Mouse (Mus musculus) left cerebral cortex, postnatal 10 days (tissue): ENCODE measurements around the gene Samm50. TPM values are rescaled to one million over a fixed set of nuclear protein-coding genes. Genes with fewer than 3 reads are reported as not detected.

Source experiments
- DNase-seq, 2 experiments: peaks; one replicate each; pipeline ENCODE4 v3.0.0; 2021 to 2022; ENCODE audit warnings: low spot score in 2 of 2, mixed read lengths in 1 of 2; ENCODE audit errors: extremely low spot score in 1 of 2
- intact Hi-C: fragments of 180-260 bp; cut with DNase I; formaldehyde crosslinking; loops from one replicate; pipeline ENCODE4 v1.15.1; 2025
- microRNA-seq: library from miRNA; unstranded; fragments of <30 nt; microRNA quantifications from one replicate; pipeline ENCODE4 v1.2.0, GENCODE M21; 2022
- total RNA-seq, 2 experiments: library from RNA; stranded (reverse); gene quantifications; 2 replicates each; pipeline ENCODE4 v1.2.3; 2021

Samm50 gene
- total RNA-seq, 2 experiments from 2014 or later = 93.8 to 94.3 TPM

- intact Hi-C loops = loop anchor here (2.0 to 5.0 kb wide), 2 partner anchors 187 to 355 kb away; partner anchors contain the start of gene Shisal1
- DNase-seq = peak; percentile 85 to 90
Measured at GRCm38 (mm10) chr15:84260123-84260822, 68.2 kb downstream of the Samm50 start.

- no peak for DNase-seq
- intact Hi-C loops = loop anchor here (5.0 kb wide), 1 partner anchor 185 kb away; the partner anchor contains the start of gene Shisal1
Measured at GRCm38 (mm10) chr15:84262630-84263029, 70.6 kb downstream of the Samm50 start.

- DNase-seq = no peak
- intact Hi-C loops = loop anchor here (5.0 kb wide), 1 partner anchor 184 kb away; the partner anchor contains the start of gene Shisal1
Measured at GRCm38 (mm10) chr15:84263573-84263972, 71.5 kb downstream of the Samm50 start.

- DNase-seq = no peak
- intact Hi-C loops = no loop called here
Measured at GRCm38 (mm10) chr15:84265141-84265540, 73.1 kb downstream of the Samm50 start.

GRCm38 (mm10) chr15:84266290-84266689 is 74.2 kb downstream of the Samm50 start:
- DNase-seq = no peak
- intact Hi-C loops = no loop called here

Small RNAs within 50 kb of the gene (microRNA-seq; reads per million reads assigned to microRNA genes)
- gene Mir6392 = 4.0 reads per million, percentile 11 among the genes with 10 or more reads in this experiment

Other genes starting within 250 kb of the Samm50 start
- gene Efcab6, start 126.9 kb upstream of the Samm50 start, total RNA-seq = 10 to 100 TPM; 15.4 to 17.8 TPM
- 100 to 1,000 TPM; 330 to 338 TPM for gene Sult4a1, start 86.5 kb upstream of the Samm50 start, total RNA-seq
- gene Pnpla5, start 69.1 kb upstream of the Samm50 start, total RNA-seq = not detected
- 10 to 100 TPM; 13.1 to 16.3 TPM for gene Pnpla3, start 24.4 kb upstream of the Samm50 start, total RNA-seq
- gene Parvb, start 39.8 kb downstream of the Samm50 start, total RNA-seq = 10 to 100 TPM; 28.2 to 30.5 TPM
- 1 to 10 TPM; 5.1 to 6.6 TPM for gene Parvg, start 131.8 kb downstream of the Samm50 start, total RNA-seq